Mouse (Mus musculus) right cerebral cortex, postnatal 10 days (tissue): ENCODE results near the gene Txndc12.
A peak's percentile ranks its signal among the peaks of the same experiment; 100 is the strongest.

Source experiments
- DNase-seq, 2 experiments: peaks; one replicate each; pipeline ENCODE4 v3.0.0; 2021; ENCODE audit warnings: low spot score in 2 of 2

Gene Txndc12

DNA sequence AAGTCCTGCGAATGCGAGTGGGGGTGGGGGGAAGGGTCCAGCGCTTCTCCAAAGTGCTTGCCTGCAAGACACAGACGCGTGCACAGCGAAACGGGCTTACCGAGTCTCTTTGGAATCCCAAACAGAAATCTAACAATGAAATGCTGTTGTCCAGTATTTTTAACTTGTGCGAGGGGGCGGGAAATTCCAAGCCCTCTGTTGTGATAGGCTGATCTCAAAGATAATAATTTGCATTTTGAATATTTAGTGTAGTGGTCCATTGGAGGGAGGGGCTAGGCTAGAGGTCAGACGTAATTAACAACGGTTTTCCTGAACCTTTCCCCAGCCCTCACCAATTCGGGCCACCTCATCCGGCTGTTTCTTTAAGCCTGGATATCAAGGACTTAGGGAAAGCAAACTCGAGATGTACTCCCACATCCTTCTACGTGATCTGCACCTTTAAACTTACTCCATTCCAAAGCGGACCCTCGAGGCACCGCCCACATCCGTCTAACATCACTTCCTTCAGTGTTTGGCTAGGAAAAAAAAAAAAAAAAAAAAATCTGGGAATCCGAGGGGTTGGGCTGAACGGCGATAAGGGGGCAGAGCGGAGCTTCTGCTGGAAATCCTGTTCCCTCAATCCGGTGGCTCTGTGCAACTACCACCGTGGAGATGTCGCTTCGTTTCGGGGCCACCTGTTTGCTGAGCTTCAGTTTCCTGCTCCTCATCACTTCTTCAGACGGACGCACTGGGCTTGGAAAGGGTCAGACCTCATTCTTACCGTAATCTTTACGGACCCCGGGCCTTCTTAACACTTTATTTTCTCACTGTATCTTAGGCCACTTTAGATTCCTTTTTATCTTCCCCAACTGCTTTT is at the start of gene Txndc12:
Txndc12 (plus strand) TSS at position 487 of the 856 bp plus-strand sequence.
- DNase-seq, result peak; percentile 89 to 93

DNA sequence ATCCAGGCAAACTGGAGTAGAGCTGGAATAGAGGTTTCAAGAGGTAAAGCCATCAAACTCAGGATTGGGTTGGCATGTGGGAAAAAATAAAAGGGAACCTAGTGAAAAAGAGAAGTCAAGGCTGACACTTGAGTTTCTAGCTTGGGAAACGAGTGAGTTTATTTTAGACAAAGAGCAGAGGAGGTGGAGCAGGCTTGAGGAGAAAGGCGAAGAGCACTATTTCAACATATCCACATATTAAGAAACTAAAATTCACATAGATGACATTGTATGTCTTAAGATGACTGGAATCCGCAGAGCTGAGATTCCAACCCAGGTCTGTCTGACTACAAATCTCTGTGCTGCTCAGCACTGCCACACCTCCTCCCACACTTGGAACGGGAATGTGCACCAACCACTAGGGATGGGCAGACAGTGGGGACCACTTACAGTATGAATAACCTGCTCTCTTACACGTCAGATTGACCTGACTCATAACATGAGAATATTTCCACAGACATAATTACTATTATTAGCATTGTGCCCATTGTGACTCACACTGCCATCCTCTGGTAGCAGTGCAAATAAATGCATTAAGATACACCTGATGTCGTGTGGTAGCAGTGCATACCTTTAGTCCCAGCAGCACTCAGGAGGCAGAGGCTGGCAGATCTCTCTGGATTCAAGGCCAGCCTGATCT is 45.0 kb upstream of the Txndc12 start:
- DNase-seq, result no peak

DNA sequence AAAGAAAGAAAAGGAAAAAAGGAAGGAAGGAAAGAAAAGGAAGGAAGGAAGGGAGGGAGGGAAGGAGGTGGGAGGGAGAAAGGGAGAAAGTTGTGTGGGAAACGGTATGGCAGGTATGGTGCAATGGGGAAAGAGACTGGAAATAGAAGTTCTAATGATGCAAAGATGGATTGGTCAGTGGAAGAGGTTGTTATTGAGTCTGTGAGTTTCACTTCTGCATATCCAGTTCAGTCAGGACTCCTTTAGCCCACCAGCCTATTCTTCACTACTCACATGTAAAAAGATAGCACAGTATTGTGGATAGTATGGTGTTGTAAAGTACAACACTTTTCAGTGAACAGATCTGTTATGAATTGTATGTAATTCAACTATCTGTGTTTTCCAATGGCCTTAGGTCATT is 43.9 kb upstream of the Txndc12 start:
- no peak for DNase-seq

DNA sequence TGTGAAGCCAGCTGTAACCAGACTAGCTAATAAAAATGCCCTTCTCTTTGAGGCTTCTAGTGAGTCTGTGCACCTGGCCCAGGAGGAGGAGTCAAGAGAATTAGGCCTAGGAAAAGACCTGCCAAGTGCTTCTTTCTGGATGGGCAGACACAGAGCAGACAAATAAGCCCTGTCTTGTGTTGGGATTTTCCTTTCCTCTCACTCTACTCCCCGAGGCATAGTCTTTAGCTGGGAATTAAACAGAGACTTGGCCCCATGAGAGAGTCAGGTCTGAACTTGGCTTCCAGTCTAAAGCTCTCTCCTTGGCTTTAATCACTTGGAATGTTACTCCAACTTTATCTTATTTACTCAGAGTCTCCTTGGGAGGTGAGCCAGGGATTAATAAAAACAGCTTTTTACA is 40.5 kb upstream of the Txndc12 start:
- DNase-seq, result no peak

DNA sequence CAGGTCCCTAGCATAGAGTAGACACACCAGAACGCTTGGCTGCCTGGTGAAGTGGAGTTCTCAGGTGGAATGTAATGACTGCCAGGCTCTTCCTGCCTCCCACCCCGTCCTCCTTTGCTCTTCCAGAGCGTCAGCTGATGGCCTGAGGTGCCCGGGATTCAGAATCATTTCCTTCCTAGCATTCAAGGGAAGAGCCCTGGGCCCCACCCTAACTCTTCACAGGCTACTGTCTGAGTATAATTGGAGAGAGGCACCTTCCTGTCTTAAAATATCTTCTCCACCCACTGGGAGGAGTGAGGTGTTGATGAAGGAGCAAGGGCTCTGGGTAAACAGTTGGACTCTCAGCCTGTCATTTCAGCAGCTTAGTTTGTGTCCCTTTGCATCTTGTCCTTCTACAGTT is 37.7 kb upstream of the Txndc12 start:
- DNase-seq, result no peak

DNA sequence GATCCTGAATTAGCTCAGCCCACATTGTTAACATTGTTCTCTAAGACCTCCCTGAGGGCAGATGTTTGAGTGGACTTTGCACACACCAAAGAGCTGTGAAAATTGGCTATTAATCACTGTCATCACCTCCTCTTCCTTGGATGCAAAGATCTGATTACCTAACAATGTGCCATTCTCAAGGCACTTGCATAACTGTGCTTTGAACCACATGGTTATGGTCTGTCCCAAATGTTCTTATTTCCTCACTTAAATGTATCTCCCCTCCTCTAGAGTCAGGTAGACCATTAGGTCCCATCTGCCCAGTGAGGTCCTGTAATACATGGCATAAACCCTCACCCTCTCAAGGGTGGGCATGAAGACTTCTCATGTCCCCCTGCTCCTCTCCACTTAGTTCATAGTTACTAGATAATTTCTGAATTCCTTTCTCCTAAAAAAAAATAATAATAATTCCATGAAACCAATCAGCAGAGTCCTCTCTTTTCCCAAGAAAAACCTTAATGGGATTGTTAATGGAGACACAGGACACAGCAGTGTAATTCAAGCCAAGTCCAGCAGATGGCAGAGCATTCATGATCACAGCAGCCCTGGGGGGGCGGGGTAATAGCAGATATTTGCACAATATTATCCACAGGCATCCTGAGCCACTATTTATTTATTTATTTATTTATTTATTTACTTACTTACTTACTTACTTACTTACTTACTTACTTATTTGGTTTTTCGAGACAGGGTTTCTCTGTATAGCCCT is 36.1 kb upstream of the Txndc12 start:
- DNase-seq, result peak; percentile 62 to 79

DNA sequence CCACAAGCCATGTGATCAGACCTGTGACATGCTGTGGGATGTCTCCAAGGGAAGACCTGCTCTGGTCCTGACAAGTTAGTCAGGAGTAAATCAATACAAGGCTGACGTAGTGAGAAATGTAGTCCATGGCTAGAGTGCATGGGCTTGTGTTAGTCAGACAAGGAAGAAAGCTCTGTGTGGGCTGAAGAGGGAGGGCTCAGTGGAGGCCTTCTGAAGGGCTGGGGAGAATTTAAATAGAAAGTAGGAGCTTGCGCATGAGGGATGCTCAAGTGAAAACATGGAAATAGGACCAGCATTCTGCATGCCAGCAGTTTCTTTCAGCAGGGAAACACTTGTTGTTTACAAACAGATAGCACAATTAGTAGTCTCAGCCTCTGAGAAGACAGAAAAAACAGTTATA is 30.9 kb upstream of the Txndc12 start:
- no peak for DNase-seq

DNA sequence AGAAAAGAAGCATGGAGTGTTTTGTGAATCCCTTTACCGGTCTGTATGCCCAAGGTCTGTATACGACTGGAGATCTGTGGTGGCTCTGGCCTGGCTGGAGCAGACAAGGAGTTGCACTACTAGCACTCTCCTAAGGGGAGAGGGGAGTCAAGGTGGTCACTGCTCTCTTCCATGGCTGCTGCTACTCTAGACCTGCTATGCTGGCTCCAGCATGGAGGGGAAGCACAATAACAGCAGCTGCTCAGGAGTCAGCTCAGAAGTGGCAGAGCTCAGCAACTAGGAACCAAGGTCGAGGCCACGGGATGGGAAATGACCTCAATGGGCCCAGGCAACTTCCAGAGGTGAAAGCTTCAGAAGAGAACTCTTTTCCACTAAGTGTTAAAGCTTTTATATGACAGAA is 23.3 kb upstream of the Txndc12 start:
- DNase-seq, result no peak

DNA sequence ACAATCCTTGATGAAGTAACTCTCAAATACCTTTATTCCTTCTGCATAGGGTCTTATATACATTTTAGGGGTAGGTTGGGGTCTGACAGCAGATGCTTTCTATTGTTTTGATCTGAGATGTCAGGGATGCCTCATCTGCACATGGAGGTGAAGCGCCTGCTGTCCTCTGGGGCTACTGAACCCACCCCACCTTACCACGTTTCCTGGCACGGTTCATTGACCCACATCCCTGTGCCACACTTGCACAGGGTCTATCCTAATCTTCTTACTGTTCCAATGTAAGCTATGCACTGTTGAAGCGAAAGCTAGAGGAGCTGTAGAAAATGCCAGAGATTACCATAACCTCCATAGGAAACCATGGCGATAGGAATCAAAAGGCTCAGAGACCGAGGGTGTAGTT is 22.9 kb upstream of the Txndc12 start:
- DNase-seq, result no peak

DNA sequence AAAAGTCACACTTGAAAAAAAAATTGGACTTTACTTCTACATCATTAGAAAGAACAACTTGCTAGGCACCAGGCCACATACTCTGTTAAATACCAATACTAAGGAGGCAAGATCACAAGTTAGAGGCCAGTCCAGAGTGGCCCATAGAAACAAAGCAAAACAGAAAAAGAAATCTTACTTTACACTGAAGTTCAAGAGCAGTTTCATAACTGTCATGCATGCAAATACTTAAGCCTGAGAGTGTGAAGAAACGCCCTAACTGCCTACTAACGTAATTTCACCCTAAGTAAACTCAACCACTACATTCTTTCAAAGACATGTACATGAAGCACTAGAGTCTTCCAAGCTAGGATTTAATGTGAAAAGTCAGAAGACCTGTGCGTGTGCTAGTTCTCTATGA is 8.7 kb upstream of the Txndc12 start:
- no peak for DNase-seq

DNA sequence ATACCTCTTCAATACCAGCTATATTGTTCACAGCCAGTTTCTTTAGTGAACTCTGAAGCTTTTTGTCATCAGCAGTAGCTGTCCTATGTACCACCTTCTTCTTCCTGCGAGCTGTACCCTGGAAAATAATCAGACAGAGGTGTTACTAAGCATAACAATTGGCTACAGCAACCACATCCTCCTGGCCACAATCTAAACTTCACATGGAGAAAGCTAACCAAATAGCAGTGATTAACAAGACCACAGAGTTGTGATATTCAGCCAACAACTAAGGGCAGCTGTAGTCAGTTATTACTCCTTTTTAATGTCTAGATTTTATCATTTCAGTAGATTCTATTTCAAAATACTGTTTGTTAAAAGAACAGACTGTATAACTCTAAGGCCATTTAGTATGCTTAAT is 8.3 kb upstream of the Txndc12 start:
- DNase-seq, result no peak

DNA sequence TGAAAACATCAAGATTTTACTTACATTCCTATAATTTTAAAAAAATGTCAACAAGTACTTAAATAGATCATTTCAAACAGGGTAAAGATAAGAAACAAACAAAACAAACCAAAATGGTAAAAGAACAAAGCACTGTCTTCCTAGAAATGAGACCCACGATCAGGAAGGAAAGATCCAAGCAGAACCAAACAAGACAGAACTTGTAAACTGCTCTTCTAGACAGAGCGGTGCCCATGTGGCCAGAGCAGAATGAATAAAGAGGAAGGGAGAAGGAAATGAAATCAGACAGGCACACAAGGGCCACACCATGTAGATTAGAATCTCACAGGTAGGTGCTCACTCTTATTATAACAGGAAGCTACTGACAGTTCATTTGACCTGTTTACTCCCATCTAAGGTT is 7.8 kb upstream of the Txndc12 start:
- no peak for DNase-seq

DNA sequence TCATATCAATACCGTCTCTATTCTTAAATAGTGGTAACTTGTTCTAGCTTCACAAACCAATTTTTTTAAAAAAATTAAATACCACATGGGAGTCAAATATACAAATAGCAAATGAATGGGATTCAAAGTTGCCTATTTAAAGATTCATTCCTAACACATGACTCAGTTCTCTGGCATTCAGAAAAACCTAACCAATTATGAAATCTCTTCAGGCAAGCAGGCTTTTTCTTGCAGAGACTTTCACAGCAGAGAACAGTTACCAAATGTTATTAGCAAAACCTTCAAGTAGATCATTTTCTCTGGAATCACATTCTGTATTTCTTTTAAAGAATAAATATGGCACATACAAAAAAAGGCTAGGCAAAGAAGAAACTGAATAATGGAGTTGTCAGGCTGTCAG is 3.7 kb upstream of the Txndc12 start:
- DNase-seq, result no peak

DNA sequence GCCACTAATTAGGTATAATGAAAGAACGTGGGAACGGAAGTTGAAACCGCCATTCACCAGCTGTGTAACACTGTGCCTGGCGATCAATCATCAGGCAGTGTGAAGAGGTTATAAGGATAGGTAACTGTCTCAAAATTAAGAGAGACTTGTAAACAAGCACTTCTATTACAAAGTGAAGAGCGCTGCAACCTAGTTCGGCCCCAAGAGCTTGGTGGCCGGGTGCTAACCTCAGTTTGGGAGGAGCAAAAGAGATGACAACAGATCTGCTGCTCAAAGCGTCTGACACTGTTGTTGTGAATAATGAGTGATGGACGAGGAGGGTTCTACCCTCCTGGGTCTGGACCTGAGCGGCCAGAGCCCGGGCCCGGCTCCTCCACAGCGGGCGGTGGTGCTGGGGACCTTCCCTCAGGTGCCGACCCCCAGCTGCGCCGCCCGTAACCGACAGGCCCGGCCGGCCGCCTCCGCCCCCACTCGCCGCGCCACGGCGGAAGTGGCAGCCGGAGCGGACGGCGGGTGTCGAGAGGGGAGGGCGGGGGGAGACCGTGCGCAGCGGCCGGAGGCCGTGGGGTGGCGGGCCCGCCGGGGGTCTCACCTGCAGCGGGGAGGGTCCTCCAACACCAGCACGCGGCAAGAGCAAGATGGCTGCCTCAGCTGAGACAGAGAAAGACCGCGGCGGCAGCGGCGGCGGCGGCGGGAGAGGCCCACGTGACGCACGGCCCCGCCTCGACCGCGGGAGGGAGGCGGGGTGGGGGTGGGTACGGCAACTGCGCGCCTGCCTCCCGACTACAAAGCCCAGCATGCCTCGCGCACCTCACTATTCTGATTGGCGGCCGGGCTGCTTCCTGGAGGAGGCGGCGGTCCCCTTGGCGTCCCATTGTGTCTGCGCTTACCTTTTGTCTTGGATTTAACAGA is 1.2 kb upstream of the Txndc12 start, which contains the start of gene Btf3l4:
Btf3l4 (minus strand) TSS at position 699 of the 912 bp plus-strand sequence.
- peak; percentile 95 for DNase-seq

DNA sequence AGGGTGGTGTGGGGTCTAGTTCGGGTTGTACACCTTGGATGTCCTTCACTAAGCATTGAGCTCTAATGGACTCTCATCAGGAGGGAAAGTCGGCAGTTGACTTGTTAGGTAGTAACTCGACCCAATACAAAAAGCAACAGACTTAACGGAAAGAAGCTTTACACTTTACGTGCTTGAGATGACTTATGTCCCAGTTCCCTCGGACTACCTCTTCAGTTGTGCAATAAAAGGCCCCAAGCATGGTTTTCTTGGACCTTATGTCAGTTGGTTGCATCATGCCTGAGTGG is 630 bp upstream of the Txndc12 start:
- no peak for DNase-seq

DNA sequence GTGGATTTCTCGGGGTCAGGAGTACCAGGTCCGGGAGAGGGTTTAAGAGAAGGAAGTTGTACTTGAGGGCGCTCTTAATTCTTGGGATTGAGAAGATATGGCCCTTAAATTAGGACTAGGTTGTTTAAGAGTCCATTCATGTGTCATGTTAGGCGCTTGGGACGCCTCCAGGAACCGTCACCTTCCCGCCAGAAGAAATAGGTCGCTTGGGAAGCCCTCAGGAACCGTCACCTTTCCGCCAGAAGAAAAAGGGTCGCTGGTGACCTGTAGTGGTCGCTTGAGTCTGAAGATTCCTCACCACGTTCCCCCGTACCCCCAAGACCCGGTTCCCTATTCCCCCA is 540 bp downstream of the Txndc12 start:
- peak; percentile 29 to 45 for DNase-seq

DNA sequence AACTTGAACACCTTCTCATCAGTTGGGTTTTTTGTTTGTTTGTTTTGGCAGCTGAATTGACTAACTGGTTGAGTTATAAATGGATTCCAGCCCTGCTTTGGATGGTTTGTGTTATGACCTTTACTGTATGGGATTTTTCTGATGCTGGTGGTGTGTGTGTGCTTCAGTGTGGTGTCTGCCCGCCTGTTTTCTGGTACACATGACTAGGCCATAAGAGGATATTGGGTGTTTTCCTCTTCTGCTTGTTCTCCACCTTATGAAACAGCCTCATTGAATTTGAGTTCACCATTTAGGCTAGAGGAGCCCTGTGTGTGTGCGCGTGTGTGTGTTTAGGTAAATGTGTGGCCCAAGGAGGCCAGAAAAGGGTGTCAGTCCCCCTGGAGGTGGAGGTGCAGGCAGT is 1.1 kb downstream of the Txndc12 start:
- DNase-seq, result no peak

DNA sequence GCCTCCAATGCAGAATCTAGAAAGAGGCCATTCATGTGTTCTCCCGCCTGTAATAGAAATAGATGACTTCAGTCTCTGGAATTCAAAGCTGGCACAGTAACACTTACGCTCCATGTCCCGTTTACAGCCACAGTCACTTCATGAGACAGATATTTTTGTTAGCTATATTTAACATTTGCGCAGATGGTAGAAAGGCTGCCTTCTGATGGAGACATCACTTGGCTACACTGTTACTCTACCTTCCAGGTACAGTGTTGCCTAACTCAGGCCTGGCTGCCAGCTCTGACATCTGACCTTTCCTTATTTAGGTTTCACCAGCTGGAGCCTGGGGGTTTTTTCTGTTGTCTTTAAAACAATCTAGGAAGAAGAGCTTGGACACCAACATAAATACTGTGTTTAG is 3.6 kb downstream of the Txndc12 start:
- peak; percentile 27 to 54 for DNase-seq

DNA sequence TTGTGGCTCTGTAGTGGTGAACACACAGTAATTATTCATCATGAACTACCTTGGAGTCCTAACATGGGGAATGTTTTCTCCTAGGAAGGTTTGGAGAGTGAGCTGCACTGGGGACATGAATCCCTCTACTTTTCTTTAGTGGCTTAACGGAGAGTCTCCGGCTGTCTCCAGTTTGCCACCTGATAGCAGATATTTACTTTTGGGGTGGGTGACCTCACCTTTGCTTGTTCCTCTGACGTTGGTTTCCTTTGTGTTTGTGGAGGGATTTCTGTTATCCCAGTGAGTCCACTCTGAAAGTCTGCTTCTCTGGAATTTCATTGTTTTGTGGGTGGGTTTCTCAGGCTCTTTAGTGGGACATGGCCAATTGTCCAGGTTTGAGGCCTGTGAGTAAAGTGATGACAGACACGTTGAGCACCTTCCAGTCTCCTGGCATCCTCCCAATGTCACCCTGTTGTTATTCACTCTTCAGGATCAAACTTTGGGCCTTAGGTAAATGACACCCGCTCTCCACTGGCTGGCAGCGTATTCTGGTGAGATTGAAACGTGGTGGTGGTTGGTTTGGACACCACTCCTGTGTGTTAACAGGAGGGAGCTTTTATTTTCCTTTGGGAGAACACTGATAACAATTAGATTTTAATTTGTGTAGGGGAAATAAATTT is 7.6 kb downstream of the Txndc12 start:
- no peak for DNase-seq

DNA sequence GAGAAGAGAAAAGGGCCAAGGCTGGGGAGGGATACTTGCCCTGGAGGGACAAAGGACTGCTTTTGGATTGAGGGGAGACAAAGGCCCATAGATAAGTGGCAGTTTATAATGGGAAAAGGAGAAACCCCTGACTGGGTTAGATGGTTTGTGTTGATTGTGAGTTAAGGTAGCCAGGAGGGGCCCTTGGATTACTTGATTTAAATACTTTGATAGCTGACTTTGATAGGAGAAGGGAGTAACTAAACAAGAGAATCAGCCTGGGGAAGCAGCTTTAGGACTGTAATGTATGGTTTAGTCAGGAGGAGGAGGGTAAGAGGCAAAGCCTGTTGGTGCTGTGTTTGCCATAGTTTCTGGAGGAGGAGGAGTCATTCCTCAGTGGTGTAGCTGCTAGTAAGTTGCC is 8.9 kb downstream of the Txndc12 start:
- DNase-seq, result no peak

DNA sequence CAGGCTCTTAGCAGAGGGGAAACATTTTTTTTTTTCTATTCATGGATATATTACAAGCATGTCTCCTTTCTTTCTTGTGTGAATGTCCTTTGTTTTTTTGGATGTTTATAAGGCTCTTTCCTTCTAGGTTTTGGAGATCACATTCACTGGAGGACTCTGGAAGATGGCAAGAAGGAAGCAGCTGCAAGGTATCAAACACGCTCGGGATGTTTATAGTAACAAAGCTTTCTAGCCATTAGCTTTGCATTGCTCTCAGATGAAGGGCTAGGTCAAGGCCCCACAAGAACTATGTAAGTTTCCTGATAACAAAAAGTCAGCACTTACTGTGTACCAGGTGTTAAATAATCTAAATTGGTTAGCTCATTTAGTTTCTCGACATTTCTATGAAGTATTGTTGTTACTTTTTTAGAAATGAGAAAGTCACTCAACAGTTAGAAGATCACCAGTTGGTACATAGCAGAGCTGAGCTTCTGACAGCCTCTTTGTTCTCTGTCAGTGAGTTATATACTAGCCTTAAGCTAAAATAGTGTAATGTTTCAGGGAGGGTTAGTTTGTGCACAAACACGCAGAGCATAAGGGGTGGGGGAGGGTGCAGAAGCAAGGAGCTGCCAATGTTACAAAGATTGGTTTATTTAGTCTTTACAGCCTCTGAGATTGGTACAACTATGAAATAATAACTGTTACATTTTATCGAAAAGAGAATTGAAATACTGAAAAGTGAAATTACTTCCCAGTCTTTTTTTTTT is 11.6 kb downstream of the Txndc12 start:
- DNase-seq, result no peak
